Mouse (Mus musculus): Measurements from ENCODE around the gene Rragb. TPM values are rescaled to one million over a fixed set of nuclear protein-coding genes. Genes with fewer than 3 reads are reported as not detected.

Gene Rragb
- 0.17 and 0.34 TPM in 2 replicates for polyA plus RNA-seq (2015; fragmentation: Nextera tagmentation; extraction: Ambion mirVana)

GRCm38 (mm10) chrX:153139734-153140515 is at the start of gene Rragb:
Rragb (plus strand) TSS chrX:153139981.

DNA sequence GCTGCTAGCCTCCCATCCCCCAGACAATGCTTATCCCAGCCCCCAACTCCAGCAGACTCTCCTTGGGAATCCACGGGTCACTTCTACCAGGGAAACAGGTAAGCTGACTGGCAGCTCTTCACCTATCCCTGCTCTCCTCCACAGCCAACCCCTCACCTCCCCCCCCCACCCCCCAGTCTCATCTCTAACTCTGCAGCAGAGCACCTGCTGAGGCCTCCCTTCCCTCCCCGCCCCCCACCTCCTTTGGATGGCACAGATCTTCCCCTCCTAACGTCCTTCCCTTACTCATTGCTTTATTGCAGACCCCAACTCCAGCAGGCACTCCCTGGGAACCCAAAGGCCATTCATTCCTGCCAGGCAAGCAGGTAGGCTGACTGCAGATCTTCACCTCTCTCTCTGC is 21.3 kb upstream of the Rragb start, which contains the start of gene Foxr2:
Gene Foxr2 (plus strand): TSS at position 301 of the 400 bp plus-strand sequence.

Other genes with a start within 250 kb of the Rragb start
- gene Usp51, start 133.5 kb upstream of the Rragb start, polyA plus RNA-seq (2015; fragmentation: Nextera tagmentation; extraction: Ambion mirVana) = 0.13 and 0.18 TPM in 2 replicates
- 23.1 and 25.4 TPM in 2 replicates for gene Mageh1, start 102.4 kb upstream of the Rragb start, polyA plus RNA-seq (2015; fragmentation: Nextera tagmentation; extraction: Ambion mirVana)
- not detected in 2 replicates for gene Foxr2, start 21.2 kb upstream of the Rragb start, polyA plus RNA-seq (2015; fragmentation: Nextera tagmentation; extraction: Ambion mirVana)
- 0.35 and 0.61 TPM in 2 replicates for gene Klf8, start 97.5 kb downstream of the Rragb start, polyA plus RNA-seq (2015; fragmentation: Nextera tagmentation; extraction: Ambion mirVana)